Mouse (Mus musculus) heart, embryonic 13.5 days (tissue): ENCODE measurements at regions not wholly inside any gene's neighbourhood (a gene's known extent, or its start where the extent isn't known, plus 50 kb on each side); places are given as distances from the start of the nearest gene placed in this dataset.

ENCODE experiments used
- ATAC-seq: fragments of 200-750 bp; cut with Nextera tagmentation; 2 replicates; pipeline ENCODE4 v1.8.0; 2017; ENCODE audit warnings: moderate TSS enrichment; ENCODE audit not compliant: insufficient number of reproducible peaks, low FRiP score, low TSS enrichment; ENCODE audit errors: extremely low read depth
- H3K27ac ChIP-seq: fragments of 300-500 bp; sonication (generic); replicated peaks from 2 replicates; pipeline ENCODE4 v1.5.1; 2015; ENCODE audit warnings: moderate library complexity, mild to moderate bottlenecking, inconsistent platforms
- H3K27me3 ChIP-seq: fragments of 300-500 bp; sonication (generic); replicated peaks from 2 replicates; pipeline ENCODE4 v1.6.1; 2015; ENCODE audit warnings: mild to moderate bottlenecking, inconsistent platforms
- H3K36me3 ChIP-seq: fragments of 300-500 bp; sonication (generic); 2 replicates; pipeline ENCODE4 v1.6.1; 2015; ENCODE audit warnings: mild to moderate bottlenecking, inconsistent platforms
- H3K4me1 ChIP-seq: fragments of 300-500 bp; sonication (generic); 2 replicates; pipeline ENCODE4 v1.6.1; 2015; ENCODE audit warnings: inconsistent platforms
- H3K4me2 ChIP-seq: fragments of 300-500 bp; sonication (generic); 2 replicates; pipeline ENCODE4 v1.6.1; 2015; ENCODE audit warnings: inconsistent platforms, mild to moderate bottlenecking, moderate library complexity
- H3K4me3 ChIP-seq: fragments of 300-500 bp; sonication (generic); 2 replicates; pipeline ENCODE4 v1.5.1; 2015; ENCODE audit warnings: moderate library complexity, mild to moderate bottlenecking, inconsistent platforms
- H3K9ac ChIP-seq: fragments of 300-500 bp; sonication (generic); 2 replicates; pipeline ENCODE4 v1.6.1; 2015; ENCODE audit warnings: inconsistent platforms, mild to moderate bottlenecking, moderate library complexity
- H3K9me3 ChIP-seq: fragments of 300-500 bp; sonication (generic); 2 replicates; pipeline ENCODE4 v1.6.1; 2016; ENCODE audit warnings: inconsistent platforms
- WGBS: fragments of 180-500 bp; shearing (Covaris S2); methylation state at CpG from one replicate; pipeline ENCODE4 v1.1.7; 2015; ENCODE audit warnings: mixed read lengths; 5-methylcytosine and 5-hydroxymethylcytosine counted together

DNA sequence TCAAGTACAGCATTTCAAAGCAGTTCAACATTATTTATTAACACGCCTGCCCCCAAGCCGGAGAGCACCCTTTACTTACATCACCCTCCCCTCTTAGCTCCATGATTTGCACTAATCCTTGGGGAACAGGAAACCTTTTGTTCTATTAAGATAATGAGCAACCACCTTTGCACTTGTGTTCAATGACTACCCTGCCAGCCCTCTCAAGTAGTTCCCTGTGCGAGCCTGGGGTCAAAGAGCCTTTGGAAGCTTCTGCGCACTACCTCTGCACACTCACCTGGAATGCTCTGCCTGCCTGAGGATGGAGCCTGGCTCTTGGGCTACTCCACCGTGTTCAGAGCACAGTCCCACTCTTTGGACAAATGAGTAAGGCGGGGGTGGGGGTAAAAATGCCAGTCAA, 96.0 kb upstream of the Cdkn3 start:
- Histone ChIP-seq H3K4me2 (no peak overlapping the region), H3K27ac (no peak overlapping the region), H3K4me1 (peaks cover 22% of the 10 kb centered on the region), H3K9ac (no peak overlapping the region), H3K4me3 (no peak overlapping the region), H3K36me3 (no peaks in the 10 kb centered on the region), H3K9me3 (0 out of 2 replicates have a peak, but pooled peaks cover 2% of the 10 kb centered on the region), H3K27me3 (no peaks in the 10 kb centered on the region)
- WGBS, result 76% methylated on average over 6 of the region's 6 CpGs
- no peak for ATAC-seq

DNA sequence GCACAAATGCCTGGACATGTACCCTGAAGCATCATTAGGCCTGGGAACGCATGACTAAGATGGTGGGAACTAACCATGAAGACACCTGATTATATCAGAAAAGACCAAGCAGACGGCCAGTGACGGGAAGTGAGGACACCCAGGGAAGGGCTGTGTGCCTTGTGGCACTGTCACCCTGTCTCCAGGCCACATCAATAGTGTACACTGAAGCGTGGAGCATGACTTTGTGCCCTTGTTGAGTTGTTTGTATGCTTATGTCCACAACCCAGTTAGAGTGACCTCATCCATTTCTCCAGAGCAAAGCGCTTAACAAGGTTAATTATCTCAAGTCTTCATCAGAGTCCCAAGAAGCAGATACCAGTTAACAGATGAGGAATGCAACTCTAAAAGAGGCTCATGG, 96.8 kb upstream of the Cdkn3 start:
- Histone ChIP-seq H3K4me3 (no peak overlapping the region), H3K9me3 (no peaks in the 10 kb centered on the region), H3K27me3 (no peaks in the 10 kb centered on the region), H3K4me1 (peaks cover 22% of the 10 kb centered on the region), H3K4me2 (no peak overlapping the region), H3K9ac (no peak overlapping the region), H3K36me3 (no peaks in the 10 kb centered on the region), H3K27ac (no peak overlapping the region)
- WGBS, result 86% methylated on average over 5 of the region's 5 CpGs
- no peak for ATAC-seq

DNA sequence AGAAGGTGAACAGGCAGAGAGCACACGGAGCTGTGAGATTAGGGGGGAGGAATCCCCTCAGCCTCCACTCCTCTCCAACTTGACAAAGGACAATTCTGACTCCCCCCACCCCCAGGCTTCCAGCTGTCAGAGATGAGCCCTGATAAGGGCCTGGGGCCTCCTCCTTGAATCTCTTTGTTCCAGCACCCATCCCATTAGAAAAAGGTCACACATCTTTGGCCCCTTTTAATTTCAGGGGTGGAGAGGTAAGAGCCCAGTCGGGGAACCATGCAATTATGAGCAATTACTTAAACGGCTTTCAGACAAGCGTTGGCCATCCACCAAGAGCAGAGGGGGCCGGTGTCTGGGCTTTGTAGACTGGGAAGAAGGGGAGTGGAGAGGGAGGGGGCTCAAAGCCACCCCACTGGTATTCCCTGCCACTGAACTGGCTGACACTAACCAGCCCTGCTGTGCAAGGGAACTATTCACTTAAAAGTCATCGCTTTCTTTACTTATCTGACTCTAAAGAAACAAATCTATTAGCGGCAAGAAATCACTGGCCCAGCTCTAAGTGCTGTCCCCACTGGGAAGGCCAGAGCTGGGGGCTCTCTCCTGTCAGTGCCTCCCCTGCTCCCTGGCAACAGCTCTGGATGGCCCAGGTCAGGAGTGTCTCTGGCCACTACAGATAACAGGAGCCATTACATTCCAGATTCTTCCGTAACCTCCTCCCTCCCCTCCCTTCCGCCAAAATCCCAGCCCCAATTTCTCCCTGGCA, 98.4 kb upstream of the Cdkn3 start:
- Histone ChIP-seq H3K4me2 (peak overlapping the region; percentile 16), H3K9ac (0 out of 2 replicates have a peak overlapping the region, but pooled peaks have one; percentile 8), H3K27ac (peak overlapping the region; percentile 47), H3K27me3 (no peaks in the 10 kb centered on the region), H3K4me3 (no peak overlapping the region), H3K4me1 (peaks cover 22% of the 10 kb centered on the region), H3K9me3 (no peaks in the 10 kb centered on the region), H3K36me3 (no peaks in the 10 kb centered on the region)
- 6% methylated on average over 9 of the region's 9 CpGs for WGBS
- ATAC-seq, result peak; percentile 66; the same call in 1 of the 2 replicates

DNA sequence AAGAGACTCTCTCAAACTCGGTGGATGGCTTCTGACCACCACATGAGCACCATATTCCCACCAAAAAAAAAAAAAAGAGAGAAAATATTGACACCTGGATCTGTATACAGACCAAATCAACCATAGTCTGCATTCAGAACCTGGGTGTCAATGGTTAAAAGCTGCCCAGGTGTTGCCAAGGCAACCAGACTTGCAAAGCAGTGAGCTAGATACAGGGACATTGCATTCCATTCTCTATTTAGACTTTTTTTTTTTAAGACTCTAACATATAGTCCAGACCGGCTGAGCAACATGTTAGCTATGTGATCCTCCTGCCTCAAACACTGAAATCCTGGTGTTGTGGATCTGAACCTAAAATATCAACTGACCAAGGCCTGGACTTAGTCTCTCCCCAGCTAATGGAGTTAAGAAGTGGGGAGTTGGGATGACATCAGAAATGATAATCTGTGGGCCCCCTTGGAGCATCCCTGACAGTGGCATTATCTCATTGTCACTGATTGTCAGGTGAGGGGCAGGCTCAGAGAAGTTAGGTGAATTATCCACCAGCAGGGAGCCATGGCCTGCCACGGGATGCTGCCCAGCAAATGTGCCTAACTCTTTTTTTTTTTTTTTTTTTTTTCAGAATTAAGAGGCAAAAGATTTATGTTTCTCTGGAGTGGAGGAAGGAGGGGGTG, 99.1 kb upstream of the Cdkn3 start:
- no peak overlapping the region for H3K9ac ChIP-seq
- no peaks in the 10 kb centered on the region for H3K36me3 ChIP-seq
- H3K4me3 ChIP-seq, result no peak overlapping the region
- no peak overlapping the region; the same call in 1 of the 2 replicates for H3K4me2 ChIP-seq
- H3K4me1 ChIP-seq, result peaks cover 22% of the 10 kb centered on the region
- peak overlapping the region; percentile 47 for H3K27ac ChIP-seq
- WGBS, result 29% methylated on average over 3 of the region's 3 CpGs
- H3K9me3 ChIP-seq, result no peaks in the 10 kb centered on the region
- no peak for ATAC-seq
- H3K27me3 ChIP-seq, result no peaks in the 10 kb centered on the region

DNA sequence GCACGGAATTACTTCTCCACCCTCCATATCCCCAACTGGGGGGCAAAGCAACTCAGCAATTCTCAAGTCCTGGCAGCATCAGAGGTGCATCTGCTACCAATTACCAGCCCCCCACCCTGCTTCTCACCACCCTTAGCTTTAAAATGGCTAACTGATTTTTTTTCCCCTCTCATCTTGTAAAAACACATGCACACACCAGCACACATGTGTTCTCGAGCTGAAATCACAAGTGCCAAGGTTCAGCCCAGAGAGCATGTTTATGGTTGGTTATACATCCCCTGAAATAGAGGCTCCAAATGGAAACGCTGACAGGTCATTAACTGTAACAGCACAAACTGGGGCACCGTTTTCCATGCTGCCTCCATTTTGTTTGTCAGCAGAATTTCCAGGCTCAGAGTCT, 101.0 kb upstream of the Cdkn3 start:
- no peaks in the 10 kb centered on the region for H3K9me3 ChIP-seq
- no peaks in the 10 kb centered on the region for H3K36me3 ChIP-seq
- H3K27me3 ChIP-seq, result no peaks in the 10 kb centered on the region
- H3K27ac ChIP-seq, result no peak overlapping the region
- no peak overlapping the region for H3K9ac ChIP-seq
- H3K4me2 ChIP-seq, result no peak overlapping the region
- H3K4me3 ChIP-seq, result no peak overlapping the region
- peaks cover 22% of the 10 kb centered on the region for H3K4me1 ChIP-seq
- 66% methylated on average over 4 of the region's 4 CpGs for WGBS
- no peak for ATAC-seq

DNA sequence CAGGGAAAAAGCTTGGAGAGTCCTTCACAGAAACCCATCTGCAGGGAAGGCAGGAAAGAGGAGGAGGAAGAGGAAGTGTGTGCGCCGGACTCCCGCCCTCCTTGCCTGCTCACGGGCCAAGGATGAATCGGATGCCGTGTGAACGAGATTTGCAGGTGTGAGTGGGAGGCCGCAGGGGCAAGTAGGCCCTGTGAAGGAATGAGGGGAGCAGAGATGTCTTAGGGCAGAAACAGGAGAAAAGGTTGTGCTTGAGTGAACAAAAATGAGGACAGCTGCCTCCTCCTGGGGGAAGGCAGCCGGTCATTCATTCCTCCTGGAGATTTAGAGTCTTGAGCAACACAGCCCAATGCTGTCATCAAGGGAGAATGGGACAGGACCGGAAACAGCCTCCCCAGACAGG, 104.1 kb upstream of the Cdkn3 start:
- H3K36me3 ChIP-seq, result no peaks in the 10 kb centered on the region
- no peak overlapping the region for H3K4me2 ChIP-seq
- H3K9me3 ChIP-seq, result no peaks in the 10 kb centered on the region
- H3K4me1 ChIP-seq, result peaks cover 10% of the 10 kb centered on the region
- no peak overlapping the region for H3K4me3 ChIP-seq
- H3K27ac ChIP-seq, result no peak overlapping the region
- H3K27me3 ChIP-seq, result no peaks in the 10 kb centered on the region
- H3K9ac ChIP-seq, result no peak overlapping the region
- ATAC-seq, result no peak
- WGBS, result 79% methylated on average over 10 of the region's 10 CpGs

DNA sequence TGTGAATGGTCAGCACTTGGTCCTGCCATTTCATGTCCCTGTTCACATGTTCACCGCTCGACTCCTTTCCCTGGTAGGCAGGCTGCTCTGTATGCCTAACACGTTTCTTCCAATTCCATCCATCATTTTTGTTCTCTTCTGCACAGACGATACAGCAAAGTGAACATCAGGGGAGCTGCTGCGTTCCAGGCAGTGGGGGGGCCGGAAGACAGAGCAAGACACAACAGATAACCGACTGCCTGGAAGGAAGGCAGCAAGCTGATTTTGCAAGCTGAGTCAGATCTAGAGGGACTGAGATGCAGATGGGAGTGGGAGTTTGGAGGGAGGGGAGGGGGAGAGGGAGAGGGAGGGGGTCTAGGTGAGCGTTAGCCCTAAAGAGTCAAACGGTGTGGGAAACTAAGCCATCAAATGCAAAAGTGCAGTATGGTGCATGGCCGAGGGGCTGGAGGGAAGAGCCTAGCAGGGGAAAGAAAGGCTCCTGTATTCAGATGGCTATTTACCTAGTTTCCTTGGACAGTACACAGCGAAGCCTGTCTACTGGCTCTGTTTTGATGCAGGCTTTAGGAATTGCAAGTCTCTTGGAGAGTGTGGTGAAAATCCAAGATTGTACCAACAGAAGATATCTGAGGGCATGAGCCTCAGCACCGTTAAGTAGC, 112.9 kb upstream of the Cdkn3 start:
- Histone ChIP-seq H3K4me2 (no peak overlapping the region), H3K27ac (no peak overlapping the region), H3K4me3 (no peak overlapping the region), H3K9ac (no peak overlapping the region), H3K27me3 (no peaks in the 10 kb centered on the region), H3K4me1 (peaks cover 13% of the 10 kb centered on the region), H3K36me3 (no peaks in the 10 kb centered on the region), H3K9me3 (no peaks in the 10 kb centered on the region)
- WGBS, result 39% methylated on average over 12 of the region's 12 CpGs
- no peak for ATAC-seq

DNA sequence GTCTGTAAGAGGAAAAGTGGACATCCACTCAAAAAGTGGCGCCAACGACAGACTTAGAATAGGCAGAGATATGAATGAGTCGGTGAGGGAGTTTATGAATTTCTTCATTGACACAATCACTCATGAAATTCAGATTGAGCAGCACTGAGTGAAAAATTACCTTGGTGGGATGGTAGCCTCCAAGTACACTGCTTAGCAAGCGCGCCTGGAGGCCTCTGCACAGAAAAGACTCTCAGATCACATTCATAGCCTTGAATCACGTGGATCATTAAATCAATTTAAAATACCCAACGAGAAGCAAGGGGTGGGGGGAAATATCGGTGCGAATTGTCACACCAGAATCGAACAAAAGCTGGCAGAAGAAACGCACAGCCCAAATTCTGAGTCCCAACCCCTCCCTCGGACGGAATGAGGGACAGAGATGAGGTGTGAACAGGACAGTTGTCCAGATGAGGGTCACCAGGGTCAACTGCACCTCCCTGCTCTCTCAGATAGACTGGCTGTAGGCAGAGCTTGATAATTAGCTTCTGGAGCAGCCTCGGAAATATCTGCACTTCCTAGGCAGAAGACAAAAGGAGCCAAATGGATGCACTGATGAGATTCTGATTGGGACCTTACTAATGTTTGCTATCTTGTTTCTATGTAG, 113.5 kb upstream of the Cdkn3 start:
- H3K4me2 ChIP-seq, result no peak overlapping the region
- no peak for ATAC-seq
- no peaks in the 10 kb centered on the region for H3K9me3 ChIP-seq

DNA sequence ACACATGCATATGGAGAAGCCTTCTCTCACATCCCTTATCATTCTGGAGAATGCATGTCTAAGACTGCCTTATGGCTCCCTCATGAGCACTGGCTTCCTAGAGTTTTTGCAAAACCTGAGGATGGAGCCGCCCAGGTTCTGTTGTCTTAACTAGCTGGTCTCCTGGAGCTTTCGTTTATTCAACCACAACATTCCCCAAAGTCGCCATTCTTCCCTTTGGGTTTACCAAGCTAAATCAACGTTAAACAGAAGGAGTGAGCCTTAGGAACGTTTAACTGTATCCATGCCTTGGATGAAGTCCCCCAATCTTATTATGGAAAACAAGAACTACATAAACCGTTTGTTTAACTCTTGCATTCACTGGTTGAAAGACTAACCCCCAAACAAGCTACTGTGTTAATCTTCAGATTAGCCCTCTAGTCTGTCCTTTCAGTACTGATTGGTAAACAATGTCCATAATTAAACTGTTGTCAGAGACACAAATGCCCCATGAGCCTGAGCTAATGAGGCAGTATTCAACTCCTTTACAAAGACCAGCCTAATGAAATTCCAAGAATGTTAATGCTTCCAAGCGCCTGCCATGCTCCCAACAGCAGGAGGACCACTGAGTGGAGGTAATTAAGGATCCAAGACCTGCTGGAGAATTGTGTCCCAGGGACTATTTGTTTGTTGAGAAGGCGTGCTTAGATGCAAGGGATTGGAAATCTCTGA, 121.1 kb upstream of the Cdkn3 start:
- no peak overlapping the region for H3K4me3 ChIP-seq
- H3K27me3 ChIP-seq, result no peaks in the 10 kb centered on the region; the same call in 1 of the 2 replicates
- H3K27ac ChIP-seq, result no peak overlapping the region
- 35% methylated on average over 8 of the region's 8 CpGs for WGBS
- no peak overlapping the region for H3K4me2 ChIP-seq
- no peak overlapping the region for H3K9ac ChIP-seq
- H3K4me1 ChIP-seq, result peaks cover 10% of the 10 kb centered on the region
- H3K9me3 ChIP-seq, result no peaks in the 10 kb centered on the region
- H3K36me3 ChIP-seq, result no peaks in the 10 kb centered on the region
- ATAC-seq, result no peak

More for the DNA sequence above, 113.5 kb upstream of the Cdkn3 start:
- no peak overlapping the region for H3K9ac ChIP-seq
- no peak overlapping the region for H3K4me3 ChIP-seq
- H3K27me3 ChIP-seq, result no peaks in the 10 kb centered on the region
- no peak overlapping the region for H3K27ac ChIP-seq
- 62% methylated on average over 14 of the region's 14 CpGs for WGBS
- H3K4me1 ChIP-seq, result peaks cover 13% of the 10 kb centered on the region
- no peaks in the 10 kb centered on the region for H3K36me3 ChIP-seq

DNA sequence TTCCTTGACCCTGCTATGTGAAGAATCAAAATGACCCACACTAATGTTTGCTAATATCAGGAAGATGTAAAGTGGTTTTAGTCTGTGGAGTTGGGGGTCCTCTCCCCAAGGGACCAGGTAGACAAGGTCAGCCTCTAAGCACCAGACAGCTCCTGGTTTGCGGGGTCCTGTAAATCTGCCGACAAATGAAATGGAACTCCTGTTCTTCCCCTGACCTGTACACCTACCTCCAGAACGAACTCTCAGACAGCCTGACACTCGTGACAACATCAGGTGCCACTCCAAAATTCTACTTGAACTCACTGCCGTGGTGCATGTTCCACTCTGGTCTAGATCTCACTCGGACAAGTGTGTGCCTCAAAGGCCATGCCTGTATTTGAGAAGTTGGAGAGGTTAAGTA, 121.8 kb upstream of the Cdkn3 start:
- Histone ChIP-seq H3K27ac (no peak overlapping the region), H3K4me1 (peaks cover 10% of the 10 kb centered on the region), H3K36me3 (no peaks in the 10 kb centered on the region), H3K9me3 (no peaks in the 10 kb centered on the region), H3K4me2 (no peak overlapping the region), H3K27me3 (no peaks in the 10 kb centered on the region; the same call in 1 of the 2 replicates), H3K4me3 (no peak overlapping the region), H3K9ac (no peak overlapping the region)
- no peak for ATAC-seq
- 77% methylated on average over 6 of the region's 6 CpGs for WGBS

DNA sequence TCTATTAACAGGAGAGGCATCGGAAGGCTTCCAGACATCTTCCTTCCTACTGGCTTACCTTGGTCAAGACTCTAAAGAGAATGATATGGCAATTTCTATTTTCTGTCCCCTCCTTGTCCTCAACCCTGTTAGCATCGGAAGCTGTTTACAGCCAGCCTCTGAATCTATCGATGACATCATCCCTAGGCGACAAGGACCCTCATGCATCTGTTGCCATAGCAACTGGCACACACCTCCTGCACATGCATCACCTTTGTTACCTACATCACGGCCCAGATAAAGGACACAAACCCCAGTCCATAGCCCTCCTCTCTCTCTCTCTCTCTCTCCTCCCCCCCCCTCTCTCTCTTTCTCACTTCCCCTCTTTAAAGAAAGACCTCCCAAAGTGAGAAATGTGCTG, 123.1 kb upstream of the Cdkn3 start:
- Histone ChIP-seq H3K9me3 (no peaks in the 10 kb centered on the region), H3K9ac (no peak overlapping the region), H3K27me3 (no peaks in the 10 kb centered on the region; the same call in 1 of the 2 replicates), H3K4me1 (peaks cover 10% of the 10 kb centered on the region), H3K36me3 (no peaks in the 10 kb centered on the region), H3K27ac (no peak overlapping the region), H3K4me2 (no peak overlapping the region), H3K4me3 (no peak overlapping the region)
- WGBS, result 78% methylated on average over 5 of the region's 5 CpGs
- no peak for ATAC-seq
